Mouse (Mus musculus) layer of hippocampus, adult 8-10 months (tissue): ENCODE measurements at regions not wholly inside any gene's neighbourhood (a gene's known extent, or its start where the extent isn't known, plus 50 kb on each side); places are given as distances from the start of the nearest gene placed in this dataset.

Experiments
- microRNA-seq, 2 experiments: library from miRNA; unstranded; fragments of <30 nt; microRNA quantifications; one replicate each; pipeline ENCODE4 v1.2.0; 2022

Small RNAs in the stretch of these regions (microRNA-seq; reads per million reads assigned to microRNA genes)
- gene Gm22368 = 0 reads per million in 2 experiments
- gene Gm44376 = 0 reads per million in 2 experiments
